Mouse (Mus musculus): ENCODE results near the gene Slc48a1. TPM values are rescaled to one million over a fixed set of nuclear protein-coding genes. Genes with fewer than 3 reads are reported as not detected.

Gene Slc48a1
- polyA plus RNA-seq, 1 experiment: 52.7 TPM

DNA sequence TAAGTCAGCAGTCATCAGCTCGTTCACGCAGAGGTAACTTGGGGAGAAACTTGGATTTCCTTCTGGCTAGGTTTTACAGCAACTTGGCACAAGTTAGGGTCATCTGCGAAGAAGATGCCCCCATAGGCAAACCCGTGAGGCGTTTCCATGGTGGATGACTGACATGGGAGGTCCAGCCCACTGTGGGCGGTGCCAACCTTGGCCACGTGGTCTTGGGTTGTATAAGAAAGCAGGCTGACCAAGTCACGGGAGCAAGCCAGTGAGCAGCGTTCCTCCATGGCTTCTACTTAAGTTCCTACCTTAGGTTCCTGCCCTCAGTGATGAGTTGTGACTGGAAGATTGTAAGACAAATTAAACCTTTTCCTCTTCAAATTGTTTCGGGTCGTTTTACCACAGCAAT, 46.3 kb upstream of the Slc48a1 start:
- H3K4me3 ChIP-seq: no peak overlapping the region
- H3K4me2 ChIP-seq (ENCODE audit: low read depth): no peak overlapping the region
- no peak for TF ChIP-seq SRF (IDR thresholded peaks at IDR 0.05; ENCODE audit: control insufficient read depth, insufficient read length, low read depth)
- no peak for TF ChIP-seq TCF12 (IDR thresholded peaks at IDR 0.05; ENCODE audit: insufficient read depth, poor library complexity, severe bottlenecking)
- TF ChIP-seq CEBPB (IDR thresholded peaks at IDR 0.05; ENCODE audit: insufficient read depth, poor library complexity, severe bottlenecking): no peak
- TF ChIP-seq MYOG (IDR thresholded peaks at IDR 0.05; ENCODE audit: control insufficient read depth in 1 of 3, insufficient read depth in 1 of 3, insufficient read length in 2 of 3, low read depth in 2 of 3): no peak
- TF ChIP-seq MYOD1 (IDR thresholded peaks at IDR 0.05; ENCODE audit: control insufficient read depth in 1 of 3, insufficient read length in 2 of 3, low read depth in 2 of 3): no peak
- TF ChIP-seq REST (IDR thresholded peaks at IDR 0.05; ENCODE audit: insufficient read depth, insufficient read length): no peak
- no peak for TF ChIP-seq TCF3 (IDR thresholded peaks at IDR 0.05; ENCODE audit: insufficient read length, low read depth)
- no peak for TF ChIP-seq USF1 (IDR thresholded peaks at IDR 0.05; ENCODE audit: low read depth)
- no peak for TF ChIP-seq E2F4 (IDR thresholded peaks at IDR 0.05; ENCODE audit: insufficient read depth)
- TF ChIP-seq POLR2A (IDR thresholded peaks at IDR 0.05; ENCODE audit: insufficient read length, low read depth): no peak
- TF ChIP-seq MAX (IDR thresholded peaks at IDR 0.05; ENCODE audit: low read depth): no peak
- H3K36me3 ChIP-seq (ENCODE audit: control insufficient read depth, insufficient read depth): no peaks in the 10 kb centered on the region
- no peaks in the 10 kb centered on the region for H3K79me2 ChIP-seq (ENCODE audit: control insufficient read depth, insufficient read depth)
- peaks cover 5% of the 10 kb centered on the region for H3K27me3 ChIP-seq (ENCODE audit: control insufficient read depth, insufficient read depth, insufficient read length)
- H3ac ChIP-seq (ENCODE audit: control insufficient read depth, insufficient read length): no peak overlapping the region

GRCm38 (mm10) chr15:97738923-97739322, 39.4 kb upstream of the Slc48a1 start:
- Histone ChIP-seq H3K27me3 (ENCODE audit: control insufficient read depth, insufficient read depth, insufficient read length) (peaks cover 21% of the 10 kb centered on the region), H3K36me3 (ENCODE audit: control insufficient read depth, insufficient read depth) (no peaks in the 10 kb centered on the region), H3ac (ENCODE audit: control insufficient read depth, insufficient read length) (no peak overlapping the region), H3K79me2 (ENCODE audit: control insufficient read depth, insufficient read depth) (no peaks in the 10 kb centered on the region), H3K4me2 (ENCODE audit: low read depth) (no peak overlapping the region), H3K4me3 (no peak overlapping the region)
- TF ChIP-seq MAX (IDR thresholded peaks at IDR 0.05; ENCODE audit: low read depth): no peak
- no peak for TF ChIP-seq POLR2A (IDR thresholded peaks at IDR 0.05; ENCODE audit: insufficient read length, low read depth)
- no peak for TF ChIP-seq REST (IDR thresholded peaks at IDR 0.05; ENCODE audit: insufficient read depth, insufficient read length)
- no peak for TF ChIP-seq TCF12 (IDR thresholded peaks at IDR 0.05; ENCODE audit: insufficient read depth, poor library complexity, severe bottlenecking)
- TF ChIP-seq SRF (IDR thresholded peaks at IDR 0.05; ENCODE audit: control insufficient read depth, insufficient read length, low read depth): no peak
- TF ChIP-seq MYOD1 (IDR thresholded peaks at IDR 0.05; ENCODE audit: control insufficient read depth in 1 of 3, insufficient read length in 2 of 3, low read depth in 2 of 3): no peak
- no peak for TF ChIP-seq CEBPB (IDR thresholded peaks at IDR 0.05; ENCODE audit: insufficient read depth, poor library complexity, severe bottlenecking)
- no peak for TF ChIP-seq POLR2AphosphoS2 (IDR thresholded peaks at IDR 0.05; ENCODE audit: insufficient read length, low read depth)
- TF ChIP-seq E2F4 (IDR thresholded peaks at IDR 0.05; ENCODE audit: insufficient read depth): no peak
- no peak for TF ChIP-seq MYOG (IDR thresholded peaks at IDR 0.05; ENCODE audit: control insufficient read depth in 1 of 3, insufficient read depth in 1 of 3, insufficient read length in 2 of 3, low read depth in 2 of 3)
- TF ChIP-seq USF1 (IDR thresholded peaks at IDR 0.05; ENCODE audit: low read depth): no peak

- Histone ChIP-seq H3K27me3 (ENCODE audit: control insufficient read depth, insufficient read depth, insufficient read length) (peaks cover 28% of the 10 kb centered on the region), H3K4me3 (no peak overlapping the region), H3K36me3 (ENCODE audit: control insufficient read depth, insufficient read depth) (no peaks in the 10 kb centered on the region), H3ac (ENCODE audit: control insufficient read depth, insufficient read length) (no peak overlapping the region), H3K4me2 (ENCODE audit: low read depth) (no peak overlapping the region), H3K79me2 (ENCODE audit: control insufficient read depth, insufficient read depth) (no peaks in the 10 kb centered on the region)
- TF ChIP-seq POLR2A (IDR thresholded peaks at IDR 0.05; ENCODE audit: insufficient read length, low read depth) (no peak), CEBPB (IDR thresholded peaks at IDR 0.05; ENCODE audit: insufficient read depth, poor library complexity, severe bottlenecking) (no peak), MAX (IDR thresholded peaks at IDR 0.05; ENCODE audit: low read depth) (no peak), MYOD1 (IDR thresholded peaks at IDR 0.05; ENCODE audit: control insufficient read depth in 1 of 3, insufficient read length in 2 of 3, low read depth in 2 of 3) (no peak), E2F4 (IDR thresholded peaks at IDR 0.05; ENCODE audit: insufficient read depth) (no peak), MYOG (IDR thresholded peaks at IDR 0.05; ENCODE audit: control insufficient read depth in 1 of 3, insufficient read depth in 1 of 3, insufficient read length in 2 of 3, low read depth in 2 of 3) (no peak), TCF12 (IDR thresholded peaks at IDR 0.05; ENCODE audit: insufficient read depth, poor library complexity, severe bottlenecking) (no peak), POLR2AphosphoS2 (IDR thresholded peaks at IDR 0.05; ENCODE audit: insufficient read length, low read depth) (no peak), REST (IDR thresholded peaks at IDR 0.05; ENCODE audit: insufficient read depth, insufficient read length) (no peak)
Observed at GRCm38 (mm10) chr15:97740283-97740732, 38.0 kb upstream of the Slc48a1 start.

DNA sequence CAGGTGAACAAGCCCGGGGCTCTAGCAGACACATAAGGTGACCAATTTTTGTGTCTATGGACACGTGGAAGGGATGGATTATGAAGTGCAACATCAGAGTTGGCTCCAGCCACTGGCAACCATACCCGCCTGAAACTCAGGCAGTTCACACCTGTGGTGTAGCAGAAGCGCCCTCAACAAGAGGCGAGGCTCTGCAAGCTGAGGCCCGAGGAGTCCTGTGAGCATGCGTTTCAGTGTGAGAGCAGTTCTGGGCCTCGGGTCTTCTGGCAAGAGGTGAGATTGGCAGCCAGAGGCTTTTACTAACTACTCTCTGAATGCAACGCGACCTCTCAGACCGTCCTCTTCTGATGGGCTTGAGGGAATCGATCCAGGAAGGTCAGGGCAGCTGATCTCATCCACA, 36.7 kb upstream of the Slc48a1 start:
- TF ChIP-seq POLR2AphosphoS2 (IDR thresholded peaks at IDR 0.05; ENCODE audit: insufficient read length, low read depth): no peak
- TF ChIP-seq REST (IDR thresholded peaks at IDR 0.05; ENCODE audit: insufficient read depth, insufficient read length): no peak
- no peak for TF ChIP-seq E2F4 (IDR thresholded peaks at IDR 0.05; ENCODE audit: insufficient read depth)
- TF ChIP-seq USF1 (IDR thresholded peaks at IDR 0.05; ENCODE audit: low read depth): no peak
- TF ChIP-seq MYOD1 (IDR thresholded peaks at IDR 0.05; ENCODE audit: control insufficient read depth in 1 of 3, insufficient read length in 2 of 3, low read depth in 2 of 3): no peak
- no peak for TF ChIP-seq TCF12 (IDR thresholded peaks at IDR 0.05; ENCODE audit: insufficient read depth, poor library complexity, severe bottlenecking)
- TF ChIP-seq TCF3 (IDR thresholded peaks at IDR 0.05; ENCODE audit: insufficient read length, low read depth): no peak
- no peak for TF ChIP-seq MYOG (IDR thresholded peaks at IDR 0.05; ENCODE audit: control insufficient read depth in 1 of 3, insufficient read depth in 1 of 3, insufficient read length in 2 of 3, low read depth in 2 of 3)
- no peak for TF ChIP-seq CEBPB (IDR thresholded peaks at IDR 0.05; ENCODE audit: insufficient read depth, poor library complexity, severe bottlenecking)
- no peak for TF ChIP-seq MAX (IDR thresholded peaks at IDR 0.05; ENCODE audit: low read depth)
- no peak for TF ChIP-seq SRF (IDR thresholded peaks at IDR 0.05; ENCODE audit: control insufficient read depth, insufficient read length, low read depth)
- TF ChIP-seq POLR2A (IDR thresholded peaks at IDR 0.05; ENCODE audit: insufficient read length, low read depth): no peak

More for the DNA sequence above, 36.7 kb upstream of the Slc48a1 start:
- Histone ChIP-seq H3ac (ENCODE audit: control insufficient read depth, insufficient read length) (no peak overlapping the region), H3K27me3 (ENCODE audit: control insufficient read depth, insufficient read depth, insufficient read length) (peaks cover 38% of the 10 kb centered on the region), H3K36me3 (ENCODE audit: control insufficient read depth, insufficient read depth) (no peaks in the 10 kb centered on the region), H3K4me2 (ENCODE audit: low read depth) (no peak overlapping the region), H3K79me2 (ENCODE audit: control insufficient read depth, insufficient read depth) (no peaks in the 10 kb centered on the region), H3K4me3 (no peak overlapping the region)

Data from myocyte (in vitro differentiated cells).